Mouse (Mus musculus) spleen, adult 18-20 months (tissue): ENCODE results near the gene Rtn4rl1.
A peak's percentile ranks its signal among the peaks of the same experiment; 100 is the strongest.

Source experiments
- DNase-seq, 2 experiments: peaks; one replicate each; pipeline ENCODE4 v3.0.0; 2022; ENCODE audit warnings: mixed read lengths in 2 of 2

Rtn4rl1 gene

GRCm38 (mm10) chr11:75214081-75214950 is 20.7 kb downstream of the Rtn4rl1 start:
- no peak for DNase-seq

- DNase-seq, result no peak
These were observed 26.5 kb downstream of the Rtn4rl1 start for GRCm38 (mm10) chr11:75220115-75220514.

- no peak for DNase-seq
These were observed 27.0 kb downstream of the Rtn4rl1 start for GRCm38 (mm10) chr11:75220517-75221145.

DNA sequence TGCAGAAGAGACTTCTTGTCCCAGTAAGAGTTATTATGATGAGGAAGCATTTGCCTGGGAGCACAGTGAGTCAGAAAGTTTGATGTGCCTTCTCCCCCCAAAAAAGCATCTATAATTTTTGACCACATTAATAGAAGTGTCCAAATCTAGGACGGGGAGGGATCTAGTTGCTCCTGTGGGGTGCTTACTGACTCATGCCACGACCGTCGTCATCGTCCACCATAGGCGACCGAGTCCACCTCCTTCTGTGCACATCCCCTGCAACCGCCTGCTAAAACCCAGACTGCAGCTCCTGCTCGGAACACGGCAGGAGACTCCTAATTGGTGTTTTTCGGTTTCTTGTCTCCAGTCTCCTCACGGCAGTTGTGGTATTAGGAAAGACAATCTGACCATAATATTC is 30.5 kb downstream of the Rtn4rl1 start:
- no peak for DNase-seq

DNA sequence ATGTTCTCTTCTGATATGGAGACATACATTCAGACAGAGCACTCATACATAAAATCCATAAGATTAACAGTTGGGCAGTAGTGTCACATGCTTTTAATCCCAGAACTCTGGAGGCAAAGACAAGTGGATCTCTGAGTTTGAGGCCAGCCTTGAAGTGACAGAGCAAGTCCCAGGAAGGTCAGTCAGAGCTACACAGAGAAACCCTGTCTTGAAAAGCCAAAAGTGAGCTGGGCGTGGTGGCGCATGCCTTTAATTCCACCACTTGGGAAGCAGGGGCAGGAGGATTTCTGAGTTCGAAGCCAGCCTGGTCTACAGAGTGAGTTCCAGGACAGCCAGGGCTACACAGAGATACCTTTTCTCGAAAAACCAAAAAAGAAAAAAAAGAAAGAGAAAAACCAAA is 31.3 kb downstream of the Rtn4rl1 start:
- no peak for DNase-seq

GRCm38 (mm10) chr11:75227632-75228031 is 34.0 kb downstream of the Rtn4rl1 start:
- DNase-seq, result no peak

- DNase-seq, result no peak
These were observed 35.7 kb downstream of the Rtn4rl1 start for GRCm38 (mm10) chr11:75229289-75229688.

DNA sequence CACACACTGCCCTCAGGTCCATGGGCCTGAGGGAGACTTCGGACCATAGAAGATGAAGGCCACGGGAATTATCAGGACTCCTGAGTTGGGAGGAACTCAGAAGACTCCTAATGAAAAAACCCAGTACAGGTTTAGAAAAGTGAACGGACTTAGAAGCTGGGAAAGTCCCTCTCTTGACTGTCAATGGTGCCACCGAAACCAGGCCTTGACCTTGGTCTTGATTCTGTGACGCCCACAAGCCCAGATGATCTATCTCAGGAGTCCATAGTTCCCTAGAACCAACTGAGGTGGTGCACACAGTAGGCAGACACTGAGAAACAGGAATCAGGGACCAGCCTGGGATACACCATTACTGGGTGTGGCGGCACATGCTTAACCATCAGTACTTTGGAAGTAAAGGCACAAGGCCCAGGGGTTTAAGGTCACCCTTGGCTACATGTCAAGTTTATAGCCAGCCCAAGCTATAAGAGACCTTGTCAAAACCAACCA is 36.7 kb downstream of the Rtn4rl1 start:
- no peak for DNase-seq

DNA sequence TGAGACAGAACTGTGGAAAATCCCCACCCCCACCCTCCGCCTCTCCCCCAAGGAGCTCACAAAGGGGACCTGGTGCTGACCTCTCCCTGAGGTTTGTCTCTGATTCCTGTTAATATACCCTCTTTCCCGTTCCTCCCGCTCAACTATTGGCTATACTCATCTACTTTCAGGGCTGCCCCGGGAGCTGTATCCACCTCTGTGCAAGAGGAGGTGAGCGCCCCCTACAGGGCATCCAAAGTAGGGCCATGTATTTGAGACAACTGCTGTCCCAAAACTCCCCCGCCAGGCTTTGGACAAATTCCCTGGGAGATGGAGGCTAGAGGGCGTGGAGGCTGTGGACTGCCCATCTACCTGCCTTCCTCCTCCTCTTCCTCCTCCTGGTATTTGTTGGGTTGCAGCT is 38.2 kb downstream of the Rtn4rl1 start:
- DNase-seq, result peak in 1 of 2 experiments; percentile 52

DNA sequence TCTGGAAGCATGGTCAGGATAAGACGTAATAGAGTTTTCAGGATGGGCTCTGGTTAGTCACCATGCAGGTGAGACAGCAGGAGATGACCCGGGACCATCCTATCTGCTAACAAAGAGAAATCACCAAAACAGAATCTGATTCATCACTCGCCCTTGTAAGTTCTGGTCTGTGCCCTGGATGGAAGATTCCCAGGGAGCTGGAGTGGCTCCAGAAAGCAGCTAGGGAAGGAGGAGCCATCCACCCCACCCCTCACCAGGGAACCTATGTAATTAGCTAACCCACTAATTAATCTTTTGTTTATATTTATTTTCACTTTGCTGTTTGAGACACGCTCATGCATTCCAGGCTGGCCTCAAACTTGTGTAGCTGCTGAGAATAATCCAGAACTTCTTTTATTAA is 38.9 kb downstream of the Rtn4rl1 start:
- no peak for DNase-seq

- DNase-seq, result no peak
These were observed 41.2 kb downstream of the Rtn4rl1 start for GRCm38 (mm10) chr11:75234745-75235144.

GRCm38 (mm10) chr11:75240158-75240934 is 46.8 kb downstream of the Rtn4rl1 start:
- no peak for DNase-seq

- DNase-seq, result no peak
These were observed 49.2 kb downstream of the Rtn4rl1 start for GRCm38 (mm10) chr11:75242710-75243255.

DNA sequence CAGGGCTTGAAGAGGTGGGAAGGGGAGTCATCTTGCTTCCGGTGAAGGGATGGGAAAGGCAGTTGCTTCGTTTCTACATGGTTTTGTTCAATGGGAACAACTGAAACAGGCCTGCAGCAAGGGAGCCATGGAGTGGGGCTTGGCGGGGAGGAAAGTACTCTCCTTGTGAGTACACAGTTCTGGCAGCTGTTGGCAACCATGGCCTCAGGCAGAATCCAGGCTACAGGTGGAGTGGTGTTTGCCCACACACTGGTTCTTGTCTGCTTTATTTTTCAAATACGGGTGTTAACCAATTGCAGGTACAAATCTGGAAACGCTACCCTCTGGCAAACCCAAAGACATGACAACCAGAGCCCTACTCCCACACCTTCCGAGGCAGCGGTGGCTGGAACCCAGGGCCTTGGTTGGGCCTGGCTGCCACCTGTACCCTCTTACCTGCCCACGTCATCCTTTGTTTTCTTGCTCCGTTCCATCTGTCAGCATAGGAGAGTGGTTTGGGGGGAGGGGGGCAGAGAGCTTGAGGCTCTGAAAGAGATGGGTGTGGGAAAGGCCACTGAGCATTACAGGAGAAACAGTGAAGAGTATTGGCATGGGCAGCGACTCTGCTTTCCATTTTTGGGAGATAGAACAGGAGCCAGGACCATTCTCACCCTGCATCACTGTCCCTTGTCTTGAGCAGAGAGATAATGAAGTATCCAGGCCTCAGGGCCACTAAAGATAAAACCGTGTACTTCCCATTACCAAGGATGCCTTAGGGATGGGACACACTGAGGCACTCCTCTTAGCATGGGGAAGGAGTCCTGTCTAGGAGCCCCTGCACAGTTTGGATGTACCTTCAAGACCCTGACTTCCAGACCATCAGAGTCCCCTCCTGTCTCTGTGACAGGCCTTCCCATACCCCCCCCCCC is 51.0 kb downstream of the Rtn4rl1 start:
- DNase-seq, result no peak

DNA sequence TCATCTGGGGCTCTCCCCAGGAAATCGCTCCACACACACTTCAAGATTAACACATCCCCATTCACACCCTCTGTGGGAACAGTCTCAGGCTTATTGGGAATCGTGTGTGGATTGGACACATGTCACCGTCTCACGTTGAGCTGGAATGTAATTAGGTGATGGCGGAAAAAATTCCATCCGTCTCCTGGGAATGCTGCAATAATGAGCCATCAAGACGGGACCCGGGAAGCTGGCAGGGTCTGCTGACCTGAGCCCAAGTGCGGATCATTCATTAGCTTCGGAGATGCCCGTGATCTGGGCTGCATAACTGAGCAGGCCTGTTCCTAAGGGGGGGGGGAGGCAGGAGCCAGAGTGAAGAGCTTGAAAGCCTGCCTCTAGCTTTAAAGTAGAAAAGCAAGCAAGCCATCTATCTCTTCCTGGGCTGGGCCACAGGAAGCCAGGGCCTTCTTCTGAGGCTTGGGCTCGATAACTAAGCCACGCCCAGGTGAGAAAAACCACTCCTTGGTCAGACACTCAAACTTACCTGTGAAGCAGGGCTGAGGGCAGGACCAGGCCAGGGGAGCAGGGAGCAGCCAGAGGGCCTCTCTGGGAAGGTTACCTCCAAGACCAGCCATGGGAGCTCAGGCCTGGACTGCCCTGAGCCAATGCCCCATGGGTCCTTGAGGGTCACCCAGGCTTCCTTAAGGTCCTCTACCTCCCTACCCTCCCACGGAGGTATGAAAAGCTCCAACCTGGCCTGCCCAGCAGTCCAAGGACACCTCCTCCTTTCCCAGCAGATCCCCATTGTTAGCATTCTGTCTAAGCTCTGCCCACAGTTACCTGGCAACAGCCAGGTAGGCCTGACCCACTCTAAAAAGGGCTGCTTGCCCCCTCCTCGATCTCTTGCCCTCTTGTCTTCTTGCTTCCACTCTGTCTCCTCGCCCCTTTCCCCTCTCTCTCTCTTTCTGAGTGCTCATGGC is 52.1 kb downstream of the Rtn4rl1 start:
- DNase-seq, result no peak

GRCm38 (mm10) chr11:75246589-75246988 is 53.0 kb downstream of the Rtn4rl1 start:
- no peak for DNase-seq

GRCm38 (mm10) chr11:75247137-75247730 is 53.7 kb downstream of the Rtn4rl1 start:
- no peak for DNase-seq

DNA sequence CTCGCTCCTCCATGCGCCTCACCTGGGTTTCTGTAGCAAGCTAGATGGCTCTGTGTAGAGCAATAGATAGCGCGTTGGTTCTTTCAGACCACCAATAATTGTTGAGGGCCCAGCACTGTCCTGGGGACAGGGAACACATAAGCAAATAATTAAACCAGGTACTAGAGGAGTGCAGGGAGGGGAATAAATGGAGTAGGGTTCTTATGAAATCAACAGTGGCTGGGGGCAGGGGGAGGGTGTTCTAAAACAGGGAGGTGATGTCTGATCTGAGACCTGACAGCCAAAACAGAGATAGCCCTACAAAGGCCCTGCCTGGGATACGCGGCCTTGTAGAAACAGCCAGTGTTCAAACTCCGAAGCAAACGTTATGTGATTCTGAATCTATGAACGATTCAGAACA is 56.0 kb downstream of the Rtn4rl1 start:
- no peak for DNase-seq

- no peak for DNase-seq
These were observed 57.5 kb downstream of the Rtn4rl1 start for GRCm38 (mm10) chr11:75251006-75251512.

- no peak for DNase-seq
These were observed 58.0 kb downstream of the Rtn4rl1 start for GRCm38 (mm10) chr11:75251557-75252070.
